Mouse (Mus musculus) lung, postnatal 10 days (tissue): ENCODE data around the gene Glrx5.

Source experiments
- DNase-seq: peaks from one replicate; pipeline ENCODE4 v3.0.0; 2021

The Glrx5 gene

GRCm38 (mm10) chr12:105031081-105032058 is 1.1 kb upstream of the Glrx5 start:
- DNase-seq, result no peak

DNA sequence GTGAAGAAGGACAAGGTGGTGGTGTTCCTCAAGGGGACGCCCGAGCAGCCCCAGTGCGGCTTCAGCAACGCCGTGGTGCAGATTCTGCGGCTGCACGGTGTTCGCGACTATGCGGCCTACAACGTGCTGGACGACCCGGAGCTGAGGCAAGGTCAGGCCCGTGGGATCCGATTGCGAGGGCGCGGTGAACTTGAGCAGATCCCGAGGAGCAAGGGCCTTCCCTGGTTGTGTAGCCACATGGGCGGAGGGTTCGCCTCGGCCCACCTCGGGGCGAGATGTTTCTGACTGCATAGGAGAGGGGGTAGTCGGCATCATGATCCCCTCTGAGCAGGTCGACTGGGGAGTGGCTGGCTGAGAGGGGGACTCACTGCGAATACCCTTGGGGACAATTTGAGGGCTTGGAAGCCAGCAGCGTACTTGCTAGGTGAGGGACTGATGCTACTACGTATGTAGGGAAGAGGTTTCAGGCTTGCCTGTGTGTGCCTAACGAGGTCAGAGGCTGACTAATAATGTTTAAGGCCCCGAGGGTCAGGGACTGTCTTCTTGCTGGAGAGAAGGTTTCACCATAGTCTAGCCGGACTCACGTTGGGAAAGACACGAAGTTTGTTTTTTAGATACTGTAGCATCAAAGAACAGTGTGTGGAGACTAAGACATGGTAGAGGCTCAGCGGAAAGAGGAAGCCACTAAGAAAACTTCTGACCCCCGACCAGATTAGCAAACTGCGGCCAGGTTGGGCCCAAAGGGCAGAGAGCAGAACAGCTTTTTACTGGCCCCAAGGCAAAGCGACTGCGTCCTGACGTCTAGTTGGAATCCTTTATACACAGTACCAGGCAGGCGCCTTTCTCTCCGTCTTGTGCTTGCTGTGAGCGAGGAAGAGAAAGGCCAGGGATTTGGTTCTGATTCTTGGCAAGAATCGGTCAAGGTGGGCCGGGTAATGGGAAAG is 616 bp downstream of the Glrx5 start:
- no peak for DNase-seq

DNA sequence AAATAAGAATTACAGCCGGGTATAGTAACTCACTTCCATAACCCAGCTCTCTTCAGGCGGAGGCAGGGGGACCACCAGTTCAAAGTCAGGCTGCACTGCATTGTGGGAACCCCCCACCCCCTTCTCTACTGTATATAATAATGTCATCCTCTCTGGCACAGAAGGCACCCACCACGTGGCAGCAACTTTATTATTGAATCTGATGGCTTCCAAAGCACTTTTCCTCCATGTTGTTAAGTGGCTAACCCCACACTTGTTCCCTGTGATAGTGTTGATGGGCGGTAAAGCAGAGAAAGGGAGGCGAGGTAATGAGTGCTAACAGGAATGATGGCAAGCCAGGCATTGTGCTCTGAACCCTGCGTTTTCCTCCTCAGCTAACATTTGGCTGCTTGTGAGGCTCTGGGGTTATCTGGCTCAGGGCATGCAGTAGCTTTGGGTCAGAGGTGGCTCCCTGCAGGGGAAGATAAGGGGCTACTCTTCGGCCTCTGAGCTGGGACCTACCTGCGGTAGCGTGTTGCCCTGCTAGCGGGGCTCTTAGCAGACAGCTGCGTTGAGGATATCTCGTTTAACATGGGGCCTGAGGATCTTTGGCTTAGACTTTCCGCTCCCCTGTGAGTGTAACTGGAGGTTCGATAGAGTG is 1.8 kb downstream of the Glrx5 start:
- no peak for DNase-seq

- DNase-seq, result no peak
Observed at GRCm38 (mm10) chr12:105038211-105038610, 5.7 kb downstream of the Glrx5 start.

GRCm38 (mm10) chr12:105038918-105039317 is 6.4 kb downstream of the Glrx5 start:
- DNase-seq, result no peak

- no peak for DNase-seq
Observed at GRCm38 (mm10) chr12:105039578-105040289, 7.2 kb downstream of the Glrx5 start.

DNA sequence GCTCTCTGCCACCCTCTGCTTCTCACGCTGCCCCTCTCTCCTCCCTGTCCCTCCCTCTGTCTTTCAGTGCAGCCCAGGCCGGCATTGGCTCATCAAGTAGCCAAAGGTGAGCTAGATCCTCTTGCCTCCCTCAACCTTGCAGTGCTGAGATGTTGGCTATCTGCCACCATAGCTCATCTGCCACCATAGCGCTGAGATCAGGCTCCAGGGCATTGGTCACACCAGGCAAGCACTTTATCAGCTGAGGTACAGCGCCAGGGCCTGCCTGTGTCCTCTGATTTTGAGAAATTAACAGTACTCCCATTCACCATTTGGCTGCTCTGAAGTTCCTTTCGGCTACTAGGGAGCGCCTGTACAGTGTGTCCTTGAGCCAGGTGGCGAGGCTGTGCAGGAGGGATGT is 8.5 kb downstream of the Glrx5 start:
- no peak for DNase-seq

DNA sequence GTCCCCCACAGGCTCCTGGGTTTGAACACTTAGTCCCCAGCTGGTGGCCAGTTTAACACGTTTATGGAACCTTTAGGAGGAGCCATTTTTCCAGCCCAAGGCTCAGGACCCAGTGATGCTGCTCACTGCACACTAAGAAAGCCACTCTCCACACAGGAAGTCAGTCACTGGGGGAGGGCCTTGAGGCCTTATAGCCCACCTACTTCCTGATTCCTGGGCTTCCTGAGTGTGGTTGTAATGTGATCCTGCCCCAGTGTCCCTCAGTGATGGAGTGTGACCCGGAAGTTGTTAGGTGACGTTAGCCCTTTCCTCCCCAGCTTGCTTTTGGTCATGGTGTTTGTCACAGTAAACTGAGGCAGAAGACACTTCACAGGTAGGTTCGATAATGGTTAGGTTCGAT is 10.6 kb downstream of the Glrx5 start:
- DNase-seq, result no peak

DNA sequence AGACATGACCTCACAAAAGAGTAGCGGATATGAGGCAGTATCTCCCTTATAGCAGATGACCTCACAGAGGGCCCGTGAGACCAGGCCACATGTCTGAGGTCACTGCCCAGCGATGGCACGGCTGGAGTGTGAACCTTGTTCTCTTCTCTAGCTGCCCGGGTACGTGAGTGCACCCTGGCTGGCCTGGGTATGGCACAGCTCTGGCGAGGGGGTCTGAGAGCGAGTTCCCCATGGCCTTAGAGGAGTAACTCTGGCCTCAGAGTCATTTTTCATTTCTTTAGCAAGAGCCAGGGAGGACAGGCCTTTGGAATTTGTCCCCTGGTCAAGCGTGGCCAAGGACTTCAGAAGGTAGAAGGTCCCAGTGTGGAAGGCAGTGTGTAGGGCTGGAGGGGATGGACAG is 12.3 kb downstream of the Glrx5 start:
- DNase-seq, result no peak

- DNase-seq, result no peak
Observed at GRCm38 (mm10) chr12:105048301-105048863, 15.9 kb downstream of the Glrx5 start.

DNA sequence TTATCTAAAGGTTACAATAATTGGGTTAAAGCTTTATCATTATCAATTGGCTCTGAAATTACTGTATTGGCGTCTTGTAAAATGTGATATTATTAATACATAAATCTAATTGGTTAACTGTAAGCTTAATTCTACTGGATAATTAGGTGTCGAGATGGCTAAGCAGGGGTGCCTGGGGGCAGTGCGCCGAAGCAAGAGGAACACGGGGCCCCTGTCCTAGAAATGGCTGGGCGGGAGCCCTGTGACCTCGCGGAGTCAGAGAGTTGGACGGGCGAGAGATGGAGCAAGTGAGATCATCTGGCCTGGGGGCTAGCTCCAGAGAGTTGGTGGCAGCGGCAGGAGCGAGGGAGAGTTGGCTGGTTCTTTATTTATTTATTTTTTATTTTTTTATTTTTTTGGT is 17.3 kb downstream of the Glrx5 start:
- no peak for DNase-seq

- peak; percentile 53 for DNase-seq
Observed at GRCm38 (mm10) chr12:105050898-105051297, 18.4 kb downstream of the Glrx5 start.

DNA sequence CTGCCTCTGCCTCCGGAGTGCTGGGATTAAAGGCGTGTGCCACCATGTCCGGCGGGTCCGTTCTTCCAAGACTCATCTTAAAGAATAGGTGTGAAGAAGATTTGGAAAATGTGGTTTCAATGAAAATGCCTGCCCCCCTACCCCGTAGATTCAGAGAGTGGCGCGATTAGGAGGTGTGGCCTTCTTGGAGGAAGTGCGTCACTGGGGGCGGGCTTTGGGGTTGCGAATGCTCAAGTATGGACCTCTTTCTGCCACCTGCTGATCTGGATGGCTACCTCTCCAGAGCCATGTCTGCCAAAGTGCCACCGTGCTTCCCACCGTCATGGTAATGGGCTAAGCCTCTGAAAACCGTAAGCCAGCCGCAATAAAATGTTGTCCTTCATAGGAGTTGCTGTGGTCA is 21.6 kb downstream of the Glrx5 start:
- no peak for DNase-seq

DNA sequence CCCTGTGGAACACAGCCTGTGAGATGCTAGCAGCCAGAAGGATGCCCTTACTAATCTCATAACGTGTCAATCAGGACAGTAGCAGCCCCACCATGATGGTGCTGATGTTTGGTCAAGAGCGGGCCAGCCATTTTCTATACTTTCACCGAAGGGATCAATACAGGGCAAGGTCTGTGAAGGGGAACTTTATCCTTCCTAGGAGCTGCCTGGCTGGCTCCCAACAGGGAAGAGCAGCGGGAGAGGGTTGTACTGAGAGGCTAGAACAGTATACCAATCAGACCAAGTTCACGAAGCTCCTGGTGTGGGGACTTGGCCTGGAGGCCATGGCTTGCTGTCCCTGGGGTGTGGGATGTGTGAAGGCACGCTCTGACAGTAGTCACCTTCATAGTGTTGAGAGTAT is 22.8 kb downstream of the Glrx5 start:
- DNase-seq, result no peak

- peak; percentile 11 for DNase-seq
Observed at GRCm38 (mm10) chr12:105060006-105060405, 27.5 kb downstream of the Glrx5 start.

DNA sequence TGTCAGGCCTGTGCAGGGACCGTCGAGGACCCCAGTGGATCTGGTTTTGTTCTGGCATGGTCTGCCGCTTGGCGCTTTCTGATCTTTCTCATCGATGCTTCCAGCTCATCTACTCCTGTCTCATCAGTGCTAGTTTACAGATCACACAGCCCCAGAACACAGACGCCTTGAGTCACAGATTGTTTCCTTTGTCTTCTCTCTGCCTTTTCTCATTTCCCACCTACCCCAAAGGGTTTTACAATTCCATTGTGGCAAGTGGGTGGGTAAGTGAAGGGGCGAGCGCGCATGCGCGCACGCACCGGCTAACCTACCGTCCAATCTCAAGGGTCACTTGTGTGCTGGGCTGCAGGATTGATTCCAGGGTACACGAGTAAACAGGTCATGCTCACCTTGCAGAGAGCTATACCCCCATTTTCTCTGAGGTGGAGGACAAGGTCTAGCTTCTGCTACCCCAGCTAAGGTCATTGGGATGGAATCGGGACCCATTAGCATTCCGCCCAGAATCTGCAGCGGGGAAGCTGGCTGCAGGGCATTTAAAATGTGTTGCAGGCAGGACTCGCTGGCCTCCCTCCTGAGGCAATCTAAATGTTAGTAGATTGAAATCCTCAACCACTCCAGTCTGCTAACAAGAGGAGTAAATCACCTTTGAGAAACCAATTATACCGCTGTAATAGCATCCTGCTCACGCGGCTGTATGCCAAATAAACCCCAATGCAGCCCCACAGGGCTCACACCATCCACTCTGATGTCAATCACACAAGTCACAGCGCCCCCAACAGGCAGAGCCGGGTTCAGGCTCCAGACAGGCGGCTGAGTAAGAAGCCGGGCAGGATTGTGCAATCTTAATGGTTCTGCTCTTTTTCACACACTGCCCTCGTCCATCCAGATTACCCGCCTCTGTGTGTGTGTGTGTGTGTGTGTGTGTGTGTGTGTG is 31.0 kb downstream of the Glrx5 start:
- DNase-seq, result peak; percentile 34

DNA sequence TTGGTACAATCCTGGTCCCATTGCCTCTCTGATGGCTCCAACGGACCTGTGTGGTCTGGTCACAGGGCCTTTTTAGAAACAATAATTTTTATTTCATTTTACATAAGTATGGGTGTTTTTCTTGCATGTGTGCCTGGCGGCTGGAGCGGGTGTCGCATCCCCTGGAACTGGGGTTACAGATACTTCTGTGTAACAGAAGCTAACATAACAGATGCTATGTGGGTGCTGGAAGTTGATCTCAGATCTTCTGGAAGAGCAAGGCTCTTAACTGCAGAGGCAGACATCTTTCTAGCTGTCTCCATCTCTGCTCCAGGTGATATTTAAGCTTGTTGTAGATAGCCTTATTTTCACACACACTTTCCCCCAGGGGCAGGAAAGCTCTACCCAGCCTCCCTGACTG is 31.7 kb downstream of the Glrx5 start:
- DNase-seq, result no peak

GRCm38 (mm10) chr12:105065119-105065518 is 32.6 kb downstream of the Glrx5 start:
- no peak for DNase-seq

DNA sequence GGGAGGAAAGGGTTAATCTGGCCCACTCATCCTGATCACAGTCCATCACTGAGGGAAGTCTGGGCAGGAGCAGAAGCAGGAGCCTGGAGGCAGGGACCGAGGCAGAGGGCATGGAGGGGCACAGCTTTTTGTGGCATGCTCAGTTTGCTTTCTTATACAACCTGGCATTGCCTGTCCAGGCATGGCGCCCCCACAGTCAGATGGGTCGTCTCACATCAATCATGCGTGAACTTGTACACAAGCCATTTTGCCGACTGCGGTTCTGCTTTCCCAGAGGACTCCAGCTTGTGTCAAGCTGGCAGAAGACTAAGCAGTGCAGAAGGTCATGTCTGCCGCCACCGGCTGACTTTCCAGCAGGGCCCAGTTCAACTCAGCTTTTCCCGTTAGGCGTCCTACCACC is 34.0 kb downstream of the Glrx5 start:
- no peak for DNase-seq

DNA sequence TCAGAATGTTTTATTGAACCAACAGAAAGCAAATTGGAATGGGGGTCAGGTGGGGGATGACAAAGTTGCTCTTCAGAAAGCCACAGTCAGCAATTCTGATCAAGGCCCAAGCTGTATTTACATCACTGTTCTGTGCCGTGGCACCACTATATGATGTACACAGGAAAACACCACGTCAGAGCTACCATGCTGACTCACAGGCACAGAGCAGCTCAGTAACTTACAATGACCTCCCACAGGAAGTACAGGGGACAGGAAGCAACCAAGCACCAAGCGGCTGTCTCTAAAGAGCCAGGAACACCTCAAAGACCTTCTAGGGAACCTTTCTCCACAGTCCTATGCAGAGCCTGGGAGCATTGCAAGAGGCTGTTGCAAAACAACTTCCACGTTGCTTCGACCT is 36.4 kb downstream of the Glrx5 start:
- no peak for DNase-seq

- DNase-seq, result peak; percentile 58
Observed at GRCm38 (mm10) chr12:105073708-105074107, 41.2 kb downstream of the Glrx5 start.
